In the genomic region with DNA sequence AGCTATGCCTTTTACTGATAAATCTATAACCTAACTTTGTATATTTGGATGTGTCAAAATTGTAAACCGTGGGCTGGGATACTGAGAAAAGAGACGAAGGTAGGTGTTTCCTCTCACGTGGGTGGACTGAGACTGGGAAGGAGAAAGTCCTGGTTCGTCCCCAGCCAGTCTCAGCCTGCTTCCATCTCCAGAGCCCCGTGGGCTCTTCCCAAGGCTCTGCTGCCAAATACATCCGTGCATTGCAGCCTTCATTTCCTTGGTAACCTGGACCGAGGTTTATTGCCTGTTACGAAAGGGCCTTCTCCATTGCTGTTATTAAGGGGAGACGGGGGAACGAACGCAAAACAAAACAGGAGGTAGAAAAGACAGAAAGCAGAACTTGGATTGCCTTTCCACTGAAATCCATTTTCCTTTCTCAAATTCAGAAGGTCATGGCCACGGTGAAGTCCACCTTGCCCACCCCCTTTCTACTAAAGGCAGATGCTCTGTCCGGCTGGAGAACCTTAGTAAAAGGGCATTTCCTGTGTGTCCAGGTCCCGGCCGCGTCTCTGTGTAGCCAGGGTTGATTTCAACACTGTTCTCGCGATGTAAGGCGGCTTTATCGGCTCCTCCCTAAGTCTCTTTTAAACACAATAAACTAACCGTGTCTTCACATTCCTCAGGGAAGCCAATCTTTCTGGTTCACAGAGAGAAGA, we compare ENCODE assay signal across 9 mouse cellular contexts.
DNase-seq lines count a peak whose midpoint lies in the region; ATAC-seq and TF ChIP-seq lines count a peak whose summit lies in the region.
"Had no signal": no experiment of that assay in that cellular context is flagged by ENCODE, and none has a peak within 500 bp of the region (broad histone marks: within the 10 kb centered on the region; RNA-seq: fewer than 3 reads in every experiment).

No protein-coding gene starts in this region.

- H3K4me2 ChIP-seq in forebrain, embryonic 11.5 days (ENCODE audit: low read depth, low read length, severe bottlenecking), result 0 out of 2 replicates have a peak overlapping the region, but pooled peaks have one; percentile 8
- H3K4me2 ChIP-seq in forebrain, embryonic 15.5 days (replicated peaks), result no peak overlapping the region
- H3K4me2 ChIP-seq in liver, embryonic 13.5 days, result peak overlapping the region; percentile 34
- H3K4me2 ChIP-seq in neural tube, embryonic 13.5 days, result peak overlapping the region; percentile 48

- no peak for ATAC-seq in forebrain, embryonic 11.5 days (replicated peaks; ENCODE audit: low FRiP score)
- ATAC-seq in forebrain, embryonic 15.5 days (replicated peaks), result no peak
- no peak for ATAC-seq in liver, embryonic 13.5 days (ENCODE audit: low read depth)
- ATAC-seq in neural tube, embryonic 13.5 days (ENCODE audit: low read depth), result 0 out of 2 replicates have a peak, but pooled peaks have one; percentile 67

- 69% methylated on average over 21 of the region's 21 CpGs for WGBS in forebrain, embryonic 11.5 days
- 66% methylated on average over 21 of the region's 21 CpGs for WGBS in forebrain, embryonic 15.5 days
- WGBS in bone marrow, adult 2 months, result 40% methylated on average over 21 of the region's 21 CpGs
- WGBS in liver, embryonic 13.5 days (ENCODE audit: insufficient replicate concordance), result 51% methylated on average over 21 of the region's 21 CpGs
- 38% methylated on average over 21 of the region's 21 CpGs for WGBS in neural tube, embryonic 13.5 days

- H3K4me3 ChIP-seq in forebrain, embryonic 11.5 days (ENCODE audit: low read depth, low read length), result no peak overlapping the region
- H3K4me3 ChIP-seq in forebrain, embryonic 15.5 days, result no peak overlapping the region
- H3K4me3 ChIP-seq in bone marrow, adult 2 months (replicated peaks; ENCODE audit: control insufficient read depth, low read depth, low read length), result peak overlapping the region; percentile 33
- peak overlapping the region; percentile 30 for H3K4me3 ChIP-seq in liver, embryonic 13.5 days (replicated peaks)
- H3K4me3 ChIP-seq in neural tube, embryonic 13.5 days, result peak overlapping the region; percentile 26

- H3K27me3 ChIP-seq in forebrain, embryonic 11.5 days (ENCODE audit: control insufficient read depth, insufficient read depth, low read length), result no peaks in the 10 kb centered on the region
- no peaks in the 10 kb centered on the region for H3K27me3 ChIP-seq in forebrain, embryonic 15.5 days
- H3K27me3 ChIP-seq in liver, embryonic 13.5 days, result no peaks in the 10 kb centered on the region
- H3K27me3 ChIP-seq in neural tube, embryonic 13.5 days, result no peaks in the 10 kb centered on the region

- H3K36me3 ChIP-seq in forebrain, embryonic 11.5 days (ENCODE audit: control insufficient read depth, insufficient read depth, low read length), result no peaks in the 10 kb centered on the region
- H3K36me3 ChIP-seq in forebrain, embryonic 15.5 days, result no peaks in the 10 kb centered on the region
- no peaks in the 10 kb centered on the region for H3K36me3 ChIP-seq in liver, embryonic 13.5 days
- no peaks in the 10 kb centered on the region for H3K36me3 ChIP-seq in neural tube, embryonic 13.5 days
- H3K36me3 ChIP-seq: G1E had no signal

- DNase-seq in forebrain, embryonic 11.5 days (ENCODE audit: low spot score), result no peak
- peak; percentile 37 to 39 for DNase-seq in heart, postnatal 10 days
- DNase-seq in liver, embryonic 13.5 days, result no peak
- no peak for DNase-seq in left cerebral cortex, adult 18-20 months (ENCODE audit: low spot score in 2 of 2)
- DNase-seq in cerebellum, adult 11 months, result no peak

- H3K4me1 ChIP-seq in forebrain, embryonic 11.5 days (replicated peaks; ENCODE audit: control insufficient read depth, insufficient read depth, low read length), result no peaks in the 10 kb centered on the region
- no peaks in the 10 kb centered on the region for H3K4me1 ChIP-seq in forebrain, embryonic 15.5 days
- H3K4me1 ChIP-seq in bone marrow, adult 2 months (ENCODE audit: control insufficient read depth, insufficient read depth, low read length), result no peaks in the 10 kb centered on the region
- H3K4me1 ChIP-seq in liver, embryonic 13.5 days (replicated peaks), result no peaks in the 10 kb centered on the region
- H3K4me1 ChIP-seq in neural tube, embryonic 13.5 days (replicated peaks), result no peaks in the 10 kb centered on the region; the same call in 1 of the 2 replicates

- H3K9ac ChIP-seq in forebrain, embryonic 11.5 days (ENCODE audit: low read length), result no peak overlapping the region
- no peak overlapping the region for H3K9ac ChIP-seq in forebrain, embryonic 15.5 days (replicated peaks)
- peak overlapping the region; percentile 33; the same call in 1 of the 2 replicates for H3K9ac ChIP-seq in liver, embryonic 13.5 days
- peak overlapping the region; percentile 58 for H3K9ac ChIP-seq in neural tube, embryonic 13.5 days

- no peak overlapping the region for H3K27ac ChIP-seq in forebrain, embryonic 11.5 days (ENCODE audit: low read depth, low read length)
- no peak overlapping the region for H3K27ac ChIP-seq in forebrain, embryonic 15.5 days (replicated peaks)
- no peak overlapping the region for H3K27ac ChIP-seq in bone marrow, adult 2 months (ENCODE audit: control insufficient read depth, insufficient read depth, low read depth, low read length, poor library complexity)
- no peak overlapping the region for H3K27ac ChIP-seq in liver, embryonic 13.5 days
- H3K27ac ChIP-seq in neural tube, embryonic 13.5 days (replicated peaks), result no peak overlapping the region

- TF ChIP-seq CTCF in bone marrow, adult 2 months (IDR thresholded peaks at IDR 0.05; ENCODE audit: control insufficient read depth, insufficient read depth, low read length), result no peak

- TF ChIP-seq POLR2A in bone marrow, adult 2 months (IDR thresholded peaks at IDR 0.05; ENCODE audit: borderline replicate concordance, control insufficient read depth, low read depth, low read length), result no peak

- intact Hi-C loops in heart, postnatal 10 days (cut with DNase I), result no loop called here

- H3K9me3 ChIP-seq in forebrain, embryonic 11.5 days (ENCODE audit: control insufficient read depth, low read length), result no peaks in the 10 kb centered on the region
- no peaks in the 10 kb centered on the region for H3K9me3 ChIP-seq in forebrain, embryonic 15.5 days
- H3K9me3 ChIP-seq in liver, embryonic 13.5 days (replicated peaks), result no peaks in the 10 kb centered on the region
- no peaks in the 10 kb centered on the region for H3K9me3 ChIP-seq in neural tube, embryonic 13.5 days
- H3K9me3 ChIP-seq: G1E had no signal

Comparison
In these comparisons a context has a peak if more than half of its experiments do, and no peak if none do; other contexts are left out.
1. DNase-seq: peak in heart, postnatal 10 days (2 of 2); none in forebrain, embryonic 11.5 days (single experiment), liver, embryonic 13.5 days (single experiment), left cerebral cortex, adult 18-20 months (0 of 2) and cerebellum, adult 11 months (single experiment).
2. H3K4me3 ChIP-seq: peak in bone marrow, adult 2 months (single experiment), liver, embryonic 13.5 days (single experiment) and neural tube, embryonic 13.5 days (single experiment); none in forebrain, embryonic 11.5 days (single experiment) and forebrain, embryonic 15.5 days (single experiment).
3. H3K9ac ChIP-seq: peak in liver, embryonic 13.5 days (single experiment) and neural tube, embryonic 13.5 days (single experiment); none in forebrain, embryonic 11.5 days (single experiment) and forebrain, embryonic 15.5 days (single experiment).